ENCODE assay signal across 16 mouse cellular contexts in genomic region chr9:44399795-44400114, GRCm38 (mm10). TPM values are rescaled to one million over a fixed set of nuclear protein-coding genes. Genes with fewer than 3 reads are reported as not detected.
DNase-seq lines count a peak whose midpoint lies in the region; ATAC-seq and TF ChIP-seq lines count a peak whose summit lies in the region.
"Had no signal": no experiment of that assay in that cellular context is flagged by ENCODE, and none has a peak within 500 bp of the region (broad histone marks: within the 10 kb centered on the region; RNA-seq: fewer than 3 reads in every experiment).

No protein-coding gene starts in this region.

- H3K4me1 ChIP-seq in hindbrain, embryonic 16.5 days (ENCODE audit: control insufficient read depth, insufficient read depth, low read depth, low read length), result peaks cover 19% of the 10 kb centered on the region
- H3K4me1 ChIP-seq in neural tube, embryonic 13.5 days (replicated peaks), result peaks cover 46% of the 10 kb centered on the region
- H3K4me1 ChIP-seq in midbrain, embryonic 13.5 days (replicated peaks), result peaks cover 36% of the 10 kb centered on the region

- no peaks in the 10 kb centered on the region for H3K9me3 ChIP-seq in hindbrain, embryonic 16.5 days (ENCODE audit: control insufficient read depth, low read length)
- H3K9me3 ChIP-seq in neural tube, embryonic 13.5 days, result no peaks in the 10 kb centered on the region
- H3K9me3 ChIP-seq in midbrain, embryonic 13.5 days, result no peaks in the 10 kb centered on the region
- H3K9me3 ChIP-seq: embryonic facial prominence, embryonic 13.5 days; forebrain, embryonic 12.5 days; limb, embryonic 15.5 days had no signal

- DNase-seq in gastrocnemius, adult 2 months, result no peak
- no peak for DNase-seq in gastrocnemius, postnatal 36 days
- DNase-seq in left cerebral cortex, postnatal 4 days, result peak; percentile 44
- DNase-seq in left cerebral cortex, postnatal 10 days (ENCODE audit: extremely low spot score in 1 of 2, low spot score in 2 of 2), result no peak
- DNase-seq: cerebellum, adult 9-10 months; gastrocnemius, postnatal 10 days; lung, postnatal 4 days; retina, postnatal 1 day had no signal

- no peak for TF ChIP-seq CTCF in gastrocnemius, adult 2 months (IDR thresholded peaks at IDR 0.05)

- H3K27me3 ChIP-seq in hindbrain, embryonic 16.5 days (replicated peaks; ENCODE audit: control insufficient read depth, insufficient read depth, low read length), result no peaks in the 10 kb centered on the region
- H3K27me3 ChIP-seq in neural tube, embryonic 13.5 days, result no peaks in the 10 kb centered on the region
- H3K27me3 ChIP-seq in midbrain, embryonic 13.5 days, result no peaks in the 10 kb centered on the region
- H3K27me3 ChIP-seq: forebrain, embryonic 12.5 days had no signal

- no peak for ATAC-seq in hindbrain, embryonic 16.5 days
- no peak for ATAC-seq in neural tube, embryonic 13.5 days (ENCODE audit: low read depth)
- ATAC-seq in CD4-positive, CD25-positive, alpha-beta regulatory T cell, adult 4 months, result no peak
- ATAC-seq in midbrain, embryonic 13.5 days, result no peak
- ATAC-seq: inflammation-experienced regulatory T-cells, adult 6 months had no signal

- no peak overlapping the region for H3K9ac ChIP-seq in hindbrain, embryonic 16.5 days (ENCODE audit: low read depth, low read length)
- H3K9ac ChIP-seq in neural tube, embryonic 13.5 days, result peak overlapping the region; percentile 89
- no peak overlapping the region for H3K9ac ChIP-seq in midbrain, embryonic 13.5 days (replicated peaks)
- H3K9ac ChIP-seq: embryonic facial prominence, embryonic 13.5 days; limb, embryonic 15.5 days had no signal

- peak overlapping the region; percentile 97 for H3K27ac ChIP-seq in gastrocnemius, adult 2 months
- no peak overlapping the region for H3K27ac ChIP-seq in hindbrain, embryonic 16.5 days (ENCODE audit: low read depth, low read length)
- H3K27ac ChIP-seq in neural tube, embryonic 13.5 days (replicated peaks), result no peak overlapping the region
- H3K27ac ChIP-seq in midbrain, embryonic 13.5 days, result no peak overlapping the region
- H3K27ac ChIP-seq: embryonic facial prominence, embryonic 13.5 days; forebrain, embryonic 12.5 days; limb, embryonic 15.5 days had no signal

- peaks cover 30% of the 10 kb centered on the region for H3K36me3 ChIP-seq in hindbrain, embryonic 16.5 days (ENCODE audit: control insufficient read depth, insufficient read depth, low read length)
- peaks cover 56% of the 10 kb centered on the region for H3K36me3 ChIP-seq in neural tube, embryonic 13.5 days
- peaks cover 64% of the 10 kb centered on the region for H3K36me3 ChIP-seq in midbrain, embryonic 13.5 days

- intact Hi-C loops in gastrocnemius, adult 2 months (cut with DNase I), result no loop called here
- intact Hi-C loops in gastrocnemius, postnatal 36 days (cut with DNase I), result no loop called here
- intact Hi-C loops in left cerebral cortex, postnatal 4 days (cut with DNase I), result loop anchor here (10.0 kb wide), 1 partner anchor 275 kb away; no protein-coding TSS in a partner anchor
- intact Hi-C loops in left cerebral cortex, postnatal 10 days (cut with DNase I), result no loop called here

- 85% methylated on average over 6 of the region's 6 CpGs for WGBS in hindbrain, embryonic 16.5 days
- WGBS in neural tube, embryonic 13.5 days, result 95% methylated on average over 6 of the region's 6 CpGs
- 94% methylated on average over 6 of the region's 6 CpGs for WGBS in midbrain, embryonic 13.5 days

- H3K4me2 ChIP-seq in hindbrain, embryonic 16.5 days (ENCODE audit: low read length), result peak overlapping the region; percentile 9; the same call in 1 of the 2 replicates
- peak overlapping the region; percentile 94 for H3K4me2 ChIP-seq in neural tube, embryonic 13.5 days
- H3K4me2 ChIP-seq in midbrain, embryonic 13.5 days (replicated peaks), result no peak overlapping the region
- H3K4me2 ChIP-seq: embryonic facial prominence, embryonic 13.5 days; limb, embryonic 15.5 days had no signal

- peak overlapping the region; percentile 87 for H3K4me3 ChIP-seq in gastrocnemius, adult 2 months
- no peak overlapping the region for H3K4me3 ChIP-seq in hindbrain, embryonic 16.5 days (ENCODE audit: low read length)
- peak overlapping the region; percentile 81; the same call in 1 of the 2 replicates for H3K4me3 ChIP-seq in neural tube, embryonic 13.5 days
- H3K4me3 ChIP-seq in midbrain, embryonic 13.5 days (replicated peaks), result no peak overlapping the region
- H3K4me3 ChIP-seq: embryonic facial prominence, embryonic 13.5 days; forebrain, embryonic 12.5 days; limb, embryonic 15.5 days had no signal

RNA-seq across cellular contexts. Expression of gene Slc37a4, which starts 3.1 kb away (rescaled TPM):
- total RNA-seq in gastrocnemius, adult 2 months (2021), result 100 to 1,000 TPM in 1 of 2 experiments, 10 to 100 TPM in 1; 90.6 to 129 TPM
- 100 to 1,000 TPM; 149 to 161 TPM for total RNA-seq in gastrocnemius, postnatal 36 days (2021)
- total RNA-seq in left cerebral cortex, postnatal 4 days (2021), result 10 to 100 TPM; 41.5 to 44.9 TPM
- total RNA-seq in left cerebral cortex, postnatal 10 days (2021), result 10 to 100 TPM; 36.9 to 40.1 TPM
- polyA plus RNA-seq in hindbrain, embryonic 16.5 days (2015; fragmentation: Nextera tagmentation; extraction: Ambion mirVana), result 56.8 and 60.2 TPM in 2 replicates
- polyA plus RNA-seq in neural tube, embryonic 13.5 days (2015; fragmentation: Nextera tagmentation; extraction: Ambion mirVana), result 62.9 and 71.2 TPM in 2 replicates
- polyA plus RNA-seq in CD4-positive, CD25-positive, alpha-beta regulatory T cell, adult 4 months (2017; shearing (Covaris generic)), result 10 to 100 TPM; 16.1 to 19.7 TPM
- polyA plus RNA-seq in midbrain, embryonic 13.5 days (2015; fragmentation: Nextera tagmentation; extraction: Ambion mirVana), result 34.7 and 35.9 TPM in 2 replicates

RNA-seq across cellular contexts. Expression of gene Rps25, which starts 7.2 kb away (rescaled TPM):
- 100 to 1,000 TPM; 740 to 827 TPM for total RNA-seq in gastrocnemius, adult 2 months (2021)
- total RNA-seq in gastrocnemius, postnatal 36 days (2021), result 100 to 1,000 TPM; 584 to 735 TPM
- total RNA-seq in left cerebral cortex, postnatal 4 days (2021), result 1,000 to 10,000 TPM in 1 of 2 experiments, 100 to 1,000 TPM in 1; 978 to 1,068 TPM
- 100 to 1,000 TPM; 711 to 765 TPM for total RNA-seq in left cerebral cortex, postnatal 10 days (2021)
- 742 and 834 TPM in 2 replicates for polyA plus RNA-seq in hindbrain, embryonic 16.5 days (2015; fragmentation: Nextera tagmentation; extraction: Ambion mirVana)
- polyA plus RNA-seq in neural tube, embryonic 13.5 days (2015; fragmentation: Nextera tagmentation; extraction: Ambion mirVana), result 1,179 TPM in 2 replicates
- 1,000 to 10,000 TPM; 2,962 to 3,624 TPM for polyA plus RNA-seq in CD4-positive, CD25-positive, alpha-beta regulatory T cell, adult 4 months (2017; shearing (Covaris generic))
- polyA plus RNA-seq in midbrain, embryonic 13.5 days (2015; fragmentation: Nextera tagmentation; extraction: Ambion mirVana), result 1,334 and 1,353 TPM in 2 replicates

RNA-seq across cellular contexts. Expression of gene Trappc4, which starts 7.6 kb away (rescaled TPM):
- total RNA-seq in gastrocnemius, adult 2 months (2021), result 10 to 100 TPM; 15.4 to 21.5 TPM
- total RNA-seq in gastrocnemius, postnatal 36 days (2021), result 10 to 100 TPM; 13.2 to 16.1 TPM
- total RNA-seq in left cerebral cortex, postnatal 4 days (2021), result 100 to 1,000 TPM; 126 to 129 TPM
- 10 to 100 TPM; 75.3 to 87.2 TPM for total RNA-seq in left cerebral cortex, postnatal 10 days (2021)
- polyA plus RNA-seq in hindbrain, embryonic 16.5 days (2015; fragmentation: Nextera tagmentation; extraction: Ambion mirVana), result 293 and 308 TPM in 2 replicates
- polyA plus RNA-seq in neural tube, embryonic 13.5 days (2015; fragmentation: Nextera tagmentation; extraction: Ambion mirVana), result 324 and 343 TPM in 2 replicates
- 100 to 1,000 TPM; 143 to 153 TPM for polyA plus RNA-seq in CD4-positive, CD25-positive, alpha-beta regulatory T cell, adult 4 months (2017; shearing (Covaris generic))
- polyA plus RNA-seq in midbrain, embryonic 13.5 days (2015; fragmentation: Nextera tagmentation; extraction: Ambion mirVana), result 357 and 364 TPM in 2 replicates

RNA-seq across cellular contexts. Expression of gene Ccdc84, which starts 18.6 kb away (rescaled TPM):
- total RNA-seq in gastrocnemius, adult 2 months (2021), result 1 to 10 TPM; 5.0 to 5.7 TPM
- total RNA-seq in gastrocnemius, postnatal 36 days (2021), result 1 to 10 TPM; 5.0 to 5.3 TPM
- total RNA-seq in left cerebral cortex, postnatal 4 days (2021), result 10 to 100 TPM; 21.6 to 23.4 TPM
- 10 to 100 TPM; 16.1 to 19.9 TPM for total RNA-seq in left cerebral cortex, postnatal 10 days (2021)
- polyA plus RNA-seq in hindbrain, embryonic 16.5 days (2015; fragmentation: Nextera tagmentation; extraction: Ambion mirVana), result 32.3 and 32.4 TPM in 2 replicates
- polyA plus RNA-seq in neural tube, embryonic 13.5 days (2015; fragmentation: Nextera tagmentation; extraction: Ambion mirVana), result 28.7 and 32.6 TPM in 2 replicates
- 10 to 100 TPM; 24.7 to 27.2 TPM for polyA plus RNA-seq in CD4-positive, CD25-positive, alpha-beta regulatory T cell, adult 4 months (2017; shearing (Covaris generic))
- polyA plus RNA-seq in midbrain, embryonic 13.5 days (2015; fragmentation: Nextera tagmentation; extraction: Ambion mirVana), result 36.7 and 40.7 TPM in 2 replicates

RNA-seq across cellular contexts. Expression of gene Hyou1, which starts 20.5 kb away (rescaled TPM):
- 10 to 100 TPM; 24.2 to 33.6 TPM for total RNA-seq in gastrocnemius, adult 2 months (2021)
- 10 to 100 TPM; 25.0 to 26.0 TPM for total RNA-seq in gastrocnemius, postnatal 36 days (2021)
- 10 to 100 TPM; 87.2 to 90.0 TPM for total RNA-seq in left cerebral cortex, postnatal 4 days (2021)
- total RNA-seq in left cerebral cortex, postnatal 10 days (2021), result 10 to 100 TPM; 87.1 to 89.3 TPM
- 25.3 and 29.0 TPM in 2 replicates for polyA plus RNA-seq in hindbrain, embryonic 16.5 days (2015; fragmentation: Nextera tagmentation; extraction: Ambion mirVana)
- 26.4 and 29.6 TPM in 2 replicates for polyA plus RNA-seq in neural tube, embryonic 13.5 days (2015; fragmentation: Nextera tagmentation; extraction: Ambion mirVana)
- 10 to 100 TPM; 13.6 to 18.3 TPM for polyA plus RNA-seq in CD4-positive, CD25-positive, alpha-beta regulatory T cell, adult 4 months (2017; shearing (Covaris generic))
- 28.1 and 28.4 TPM in 2 replicates for polyA plus RNA-seq in midbrain, embryonic 13.5 days (2015; fragmentation: Nextera tagmentation; extraction: Ambion mirVana)

Comparison
In these comparisons a context has a peak if more than half of its experiments do, and no peak if none do; other contexts are left out.
1. H3K4me3 ChIP-seq: peak in gastrocnemius, adult 2 months (single experiment) and neural tube, embryonic 13.5 days (single experiment); none in hindbrain, embryonic 16.5 days (single experiment) and midbrain, embryonic 13.5 days (single experiment).